Mouse (Mus musculus): ENCODE measurements at regions not wholly inside any gene's neighbourhood (a gene's known extent, or its start where the extent isn't known, plus 50 kb on each side); places are given as distances from the start of the nearest gene placed in this dataset.

GRCm38 (mm10) chr14:33841821-33842220, 81.6 kb upstream of the Gdf10 start:
- TF ChIP-seq CTCF (IDR thresholded peaks at IDR 0.05; ENCODE audit: control insufficient read depth, insufficient read depth, insufficient replicate concordance, low read depth, low read length) (no peak), POLR2A (IDR thresholded peaks at IDR 0.05; ENCODE audit: control insufficient read depth, low read depth, low read length) (no peak)

Measured in testis, adult 2 months (tissue).